Mouse (Mus musculus) leukemia stem cell, adult 10-12 weeks (primary cell): ENCODE results near the gene Rps4x. TPM values are rescaled to one million over a fixed set of nuclear protein-coding genes. Genes with fewer than 3 reads are reported as not detected.

Source experiments
- polyA plus RNA-seq: library from polyadenylated mRNA; stranded (reverse); fragments of >175 nt; gene quantifications from 2 replicates; pipeline ENCODE4 v1.2.3, GENCODE M21; 2012; ENCODE audit warnings: low replicate concordance

Gene Rps4x
- polyA plus RNA-seq, result 20.6 and 80.1 TPM in 2 replicates

GRCm38 (mm10) chrX:102188712-102189497 is at the start of gene Rps4x:
Gene Rps4x, minus strand, starts transcription at chrX:102189394.

GRCm38 (mm10) chrX:102156618-102157422 is 32.4 kb downstream of the Rps4x start, which contains the start of gene Ercc6l:
Gene Ercc6l, minus strand, starts transcription at chrX:102157091.

Other genes with a start within 250 kb of the Rps4x start
- gene Rtl5, start 118.1 kb downstream of the Rps4x start, polyA plus RNA-seq, result 2.2 and 2.4 TPM in 2 replicates
- gene Pin4, start 69.9 kb downstream of the Rps4x start, polyA plus RNA-seq, result 0.89 TPM in 1 of 2 replicates, not detected in the other
- gene Ercc6l, start 32.3 kb downstream of the Rps4x start, polyA plus RNA-seq, result 0.34 and 1.4 TPM in 2 replicates
- gene Cited1, start 62.8 kb upstream of the Rps4x start, polyA plus RNA-seq, result 0.47 and 0.53 TPM in 2 replicates